ENCODE assay signal across 19 mouse cellular contexts in the genomic region with DNA sequence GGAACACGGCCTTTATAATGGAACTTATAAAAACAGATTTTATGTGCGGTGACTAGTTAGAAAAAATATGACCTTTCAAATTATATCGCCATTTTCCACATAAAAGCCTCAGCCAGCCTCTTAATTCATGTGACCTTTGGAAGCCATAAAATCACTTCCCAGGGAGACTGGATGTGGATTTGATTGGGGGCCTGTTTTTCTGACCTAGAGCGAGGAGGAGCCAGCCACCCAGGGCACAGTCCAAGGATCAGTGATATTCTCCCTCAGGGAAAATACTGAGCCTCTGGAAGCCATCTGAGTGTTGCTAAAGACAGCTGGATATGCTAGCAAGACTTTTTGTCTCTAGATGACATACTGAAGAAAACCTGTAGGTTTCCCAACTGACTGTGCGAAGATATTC.
DNase-seq lines count a peak whose midpoint lies in the region; ATAC-seq and TF ChIP-seq lines count a peak whose summit lies in the region.
"Had no signal": no experiment of that assay in that cellular context is flagged by ENCODE, and none has a peak within 500 bp of the region (broad histone marks: within the 10 kb centered on the region; RNA-seq: fewer than 3 reads in every experiment).

No protein-coding gene starts in this region.

- no peak for ATAC-seq in hindbrain, embryonic 12.5 days (ENCODE audit: low FRiP score)
- no peak for ATAC-seq in hindbrain, embryonic 14.5 days (ENCODE audit: low FRiP score)

- H3K4me2 ChIP-seq in hindbrain, embryonic 12.5 days (replicated peaks), result no peak overlapping the region
- no peak overlapping the region for H3K4me2 ChIP-seq in hindbrain, embryonic 14.5 days (replicated peaks)
- H3K4me2 ChIP-seq: embryonic facial prominence, embryonic 13.5 days; hindbrain, embryonic 13.5 days; lung, embryonic 14.5 days; stomach, embryonic 15.5 days had no signal

- no peak for TF ChIP-seq CTCF in brain, embryonic 14.5 days (IDR thresholded peaks at IDR 0.05; ENCODE audit: borderline replicate concordance, extremely low read depth, insufficient read depth, insufficient read length)

- peak; percentile 2 for DNase-seq in brain, embryonic 14.5 days (ENCODE audit: low read depth)
- DNase-seq in forelimb bud, embryonic 11.5 days (ENCODE audit: low read depth, low spot score), result peak; percentile 48
- DNase-seq in kidney, adult 8-10 months, result peak; percentile 73 to 75
- peak; percentile 64 to 81 for DNase-seq in kidney, postnatal 36 days
- DNase-seq in T-cell, adult 2 months (ENCODE audit: low spot score), result no peak
- no peak for DNase-seq in frontal cortex, adult 2 months (ENCODE audit: extremely low spot score in 1 of 2, low spot score in 1 of 2)
- DNase-seq in hindbrain, embryonic 14.5 days (ENCODE audit: low spot score), result no peak
- DNase-seq: adrenal gland, postnatal 25 days; cerebellum, postnatal 10 days; liver; lung, embryonic 14.5 days; midbrain, embryonic 14.5 days; retina, postnatal 1 day; thymus, postnatal 14 days had no signal

- WGBS in hindbrain, embryonic 12.5 days, result 80% methylated on average over 5 of the region's 5 CpGs
- 74% methylated on average over 5 of the region's 5 CpGs for WGBS in hindbrain, embryonic 14.5 days

- H3K4me3 ChIP-seq in hindbrain, embryonic 12.5 days, result no peak overlapping the region
- no peak overlapping the region for H3K4me3 ChIP-seq in hindbrain, embryonic 14.5 days (replicated peaks; ENCODE audit: low read length)
- H3K4me3 ChIP-seq: embryonic facial prominence, embryonic 13.5 days; hindbrain, embryonic 13.5 days; layer of hippocampus, adult 2 months; stomach, embryonic 15.5 days had no signal

- H3K27ac ChIP-seq in hindbrain, embryonic 12.5 days, result no peak overlapping the region
- no peak overlapping the region for H3K27ac ChIP-seq in hindbrain, embryonic 14.5 days
- H3K27ac ChIP-seq: embryonic facial prominence, embryonic 13.5 days; hindbrain, embryonic 13.5 days; layer of hippocampus, adult 2 months; stomach, embryonic 15.5 days had no signal

- H3K9ac ChIP-seq in hindbrain, embryonic 12.5 days, result no peak overlapping the region
- H3K9ac ChIP-seq in hindbrain, embryonic 14.5 days, result no peak overlapping the region
- H3K9ac ChIP-seq: embryonic facial prominence, embryonic 13.5 days; hindbrain, embryonic 13.5 days; lung, embryonic 14.5 days; stomach, embryonic 15.5 days had no signal

- no peak for TF ChIP-seq POLR2A in brain, embryonic 14.5 days (IDR thresholded peaks at IDR 0.05; ENCODE audit: borderline replicate concordance, extremely low read depth, insufficient read depth, insufficient read length, poor library complexity, severe bottlenecking)

- no peaks in the 10 kb centered on the region for H3K9me3 ChIP-seq in hindbrain, embryonic 12.5 days (replicated peaks)
- no peaks in the 10 kb centered on the region for H3K9me3 ChIP-seq in hindbrain, embryonic 14.5 days (ENCODE audit: control insufficient read depth, low read length)
- H3K9me3 ChIP-seq: embryonic facial prominence, embryonic 13.5 days; hindbrain, embryonic 13.5 days; stomach, embryonic 15.5 days had no signal

- no peaks in the 10 kb centered on the region for H3K27me3 ChIP-seq in hindbrain, embryonic 12.5 days
- H3K27me3 ChIP-seq in hindbrain, embryonic 14.5 days (ENCODE audit: control insufficient read depth, insufficient read depth, low read length), result no peaks in the 10 kb centered on the region
- H3K27me3 ChIP-seq: embryonic facial prominence, embryonic 13.5 days; hindbrain, embryonic 13.5 days; stomach, embryonic 15.5 days had no signal

- H3K36me3 ChIP-seq in hindbrain, embryonic 12.5 days, result no peaks in the 10 kb centered on the region
- H3K36me3 ChIP-seq in hindbrain, embryonic 14.5 days (replicated peaks; ENCODE audit: control insufficient read depth, insufficient read depth), result no peaks in the 10 kb centered on the region
- H3K36me3 ChIP-seq: embryonic facial prominence, embryonic 13.5 days; hindbrain, embryonic 13.5 days; stomach, embryonic 15.5 days had no signal

- H3K4me1 ChIP-seq in hindbrain, embryonic 12.5 days, result peaks cover 5% of the 10 kb centered on the region
- H3K4me1 ChIP-seq in hindbrain, embryonic 14.5 days (replicated peaks; ENCODE audit: control insufficient read depth, insufficient read depth, low read length), result 0 out of 2 replicates have a peak, but pooled peaks cover 8% of the 10 kb centered on the region

Comparison
In these comparisons a context has a peak if more than half of its experiments do, and no peak if none do; other contexts are left out.
1. DNase-seq: peak in brain, embryonic 14.5 days (single experiment), forelimb bud, embryonic 11.5 days (single experiment), kidney, adult 8-10 months (2 of 2) and kidney, postnatal 36 days (2 of 2); none in T-cell, adult 2 months (single experiment), frontal cortex, adult 2 months (0 of 2) and hindbrain, embryonic 14.5 days (single experiment).